Mouse (Mus musculus) ES-Bruce4 (cell line): ENCODE measurements around the gene Fars2.

Experiments used
- CTCF ChIP-seq: IDR thresholded peaks from one replicate; pipeline ENCODE4 v1.8.1; 2011; ENCODE audit warnings: low read depth, low read length
- EP300 ChIP-seq: IDR thresholded peaks from 2 replicates; pipeline ENCODE4 v1.6.1; 2011; ENCODE audit warnings: low read depth, low read length; ENCODE audit not compliant: insufficient read depth

DNA sequence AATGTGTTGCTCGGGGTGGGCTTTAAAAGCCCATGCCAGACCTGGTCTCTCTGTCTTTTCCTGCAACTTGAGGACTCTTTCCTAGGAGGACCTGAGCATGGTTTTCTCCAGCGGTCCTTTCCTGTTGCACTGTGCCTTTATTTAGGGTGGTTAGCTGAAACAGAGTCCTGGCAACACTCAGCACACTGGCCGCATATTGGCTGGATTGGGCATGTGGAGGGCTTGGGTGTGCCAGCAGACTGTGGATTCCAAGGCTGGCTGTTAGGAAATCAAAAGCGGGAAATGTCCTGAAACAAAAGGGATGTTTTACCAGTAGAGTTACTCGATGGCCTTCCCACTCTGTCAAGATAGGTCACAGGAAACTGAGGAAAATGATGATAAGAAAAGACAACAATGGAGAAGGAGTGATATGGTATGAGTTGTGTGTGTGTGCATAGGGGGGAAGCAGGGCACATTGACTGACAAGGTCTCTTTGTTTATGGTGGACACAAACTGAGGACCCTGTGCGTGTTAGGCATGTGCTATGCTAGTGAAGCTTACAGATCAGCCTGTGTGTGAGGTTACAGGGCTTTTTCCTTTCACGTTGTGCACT is 39.2 kb downstream of the Fars2 start:
- TF ChIP-seq CTCF (no peak), EP300 (no peak)
